11 mouse cellular contexts compared by ENCODE assay signal in the genomic region with DNA sequence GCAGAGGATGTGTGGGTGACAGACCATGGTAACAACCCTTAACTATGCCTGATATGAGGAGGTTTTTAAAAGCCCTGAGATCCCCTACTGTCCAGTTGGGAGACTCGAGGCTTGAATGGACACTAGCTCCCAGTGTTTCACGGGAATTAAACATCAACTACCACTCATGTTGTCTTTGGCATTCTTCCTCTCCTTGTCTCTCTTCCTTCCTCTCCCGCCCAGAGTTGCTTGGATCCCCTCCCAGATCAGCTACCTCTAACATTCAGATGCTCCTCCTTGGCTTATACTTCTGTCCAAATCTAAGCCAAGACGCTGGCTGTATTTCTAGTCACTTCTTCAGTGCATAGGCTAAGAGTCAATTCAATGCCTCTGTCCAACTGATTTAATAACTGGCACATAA. TPM values are rescaled to one million over a fixed set of nuclear protein-coding genes. Genes with fewer than 3 reads are reported as not detected.
A peak's percentile ranks its signal among the peaks of the same experiment; 100 is the strongest.
DNase-seq lines count a peak whose midpoint lies in the region; ATAC-seq lines count a peak whose summit lies in the region.
"Had no signal": no experiment of that assay in that cellular context is flagged by ENCODE, and none has a peak within 500 bp of the region (broad histone marks: within the 10 kb centered on the region; RNA-seq: fewer than 3 reads in every experiment).

No protein-coding gene starts in this region.

- H3K36me3 ChIP-seq in kidney, embryonic 14.5 days (ENCODE audit: control insufficient read depth, insufficient read depth, low read length), result no peaks in the 10 kb centered on the region
- H3K36me3 ChIP-seq in heart, embryonic 16.5 days (ENCODE audit: control insufficient read depth, insufficient read depth), result no peaks in the 10 kb centered on the region
- peaks cover 4% of the 10 kb centered on the region; the same call in 1 of the 2 replicates for H3K36me3 ChIP-seq in lung, embryonic 16.5 days (ENCODE audit: control insufficient read depth, insufficient read depth, low read length)

- H3K27ac ChIP-seq in kidney, embryonic 14.5 days (ENCODE audit: low read depth, low read length), result no peak overlapping the region
- H3K27ac ChIP-seq in heart, embryonic 16.5 days (ENCODE audit: low read length), result peak overlapping the region; percentile 52
- H3K27ac ChIP-seq in lung, embryonic 16.5 days (ENCODE audit: low read length), result peak overlapping the region; percentile 58
- H3K27ac ChIP-seq: heart, adult 2 months had no signal

- H3K4me2 ChIP-seq in kidney, embryonic 14.5 days (replicated peaks; ENCODE audit: low read depth, low read length), result no peak overlapping the region
- no peak overlapping the region for H3K4me2 ChIP-seq in heart, embryonic 16.5 days (ENCODE audit: low read depth, low read length)
- no peak overlapping the region for H3K4me2 ChIP-seq in lung, embryonic 16.5 days (ENCODE audit: low read depth, low read length)
- H3K4me2 ChIP-seq: midbrain, embryonic 11.5 days had no signal

- no peaks in the 10 kb centered on the region for H3K27me3 ChIP-seq in kidney, embryonic 14.5 days (ENCODE audit: control insufficient read depth, insufficient read depth, low read length)
- no peaks in the 10 kb centered on the region for H3K27me3 ChIP-seq in heart, embryonic 16.5 days (ENCODE audit: control insufficient read depth, insufficient read depth, low read length)
- H3K27me3 ChIP-seq in lung, embryonic 16.5 days (ENCODE audit: control insufficient read depth, insufficient read depth, low read depth, low read length), result no peaks in the 10 kb centered on the region

- 68% methylated on average over 4 of the region's 4 CpGs for WGBS in kidney, embryonic 14.5 days
- WGBS in heart, embryonic 16.5 days, result 54% methylated on average over 4 of the region's 4 CpGs
- WGBS in lung, embryonic 16.5 days, result 28% methylated on average over 4 of the region's 4 CpGs

- DNase-seq in adrenal gland, adult 2 months, result peak; percentile 21
- DNase-seq in adrenal gland, adult 8-10 months, result no peak
- peak; percentile 43 for DNase-seq in kidney, adult 11 months
- no peak for DNase-seq in layer of hippocampus, postnatal 36 days

- H3K4me3 ChIP-seq in kidney, embryonic 14.5 days (ENCODE audit: low read length), result no peak overlapping the region
- H3K4me3 ChIP-seq in heart, embryonic 16.5 days (ENCODE audit: low read length), result no peak overlapping the region
- H3K4me3 ChIP-seq in lung, embryonic 16.5 days (ENCODE audit: low read length), result no peak overlapping the region
- H3K4me3 ChIP-seq: erythroblast, embryonic 14.5 days; heart, adult 2 months had no signal

- no peaks in the 10 kb centered on the region for H3K4me1 ChIP-seq in kidney, embryonic 14.5 days (ENCODE audit: control insufficient read depth, insufficient read depth, low read length)
- H3K4me1 ChIP-seq in heart, embryonic 16.5 days (ENCODE audit: control insufficient read depth, insufficient read depth, low read length), result no peaks in the 10 kb centered on the region
- peaks cover 10% of the 10 kb centered on the region for H3K4me1 ChIP-seq in lung, embryonic 16.5 days (replicated peaks; ENCODE audit: control insufficient read depth, insufficient read depth, low read length)

- peaks cover 12% of the 10 kb centered on the region for H3K9me3 ChIP-seq in kidney, embryonic 14.5 days (ENCODE audit: control insufficient read depth, low read length)
- H3K9me3 ChIP-seq in heart, embryonic 16.5 days (replicated peaks; ENCODE audit: control insufficient read depth, low read length), result peaks cover 9% of the 10 kb centered on the region
- no peaks in the 10 kb centered on the region; the same call in 1 of the 2 replicates for H3K9me3 ChIP-seq in lung, embryonic 16.5 days (ENCODE audit: control insufficient read depth, low read length)

- no peak for ATAC-seq in kidney, embryonic 14.5 days (ENCODE audit: low FRiP score, low TSS enrichment)
- ATAC-seq in heart, embryonic 16.5 days (replicated peaks; ENCODE audit: extremely low read depth, insufficient read depth, low FRiP score), result peak; percentile 78; the same call in 1 of the 2 replicates
- peak; percentile 84 for ATAC-seq in lung, embryonic 16.5 days (ENCODE audit: low read depth)
- no peak for ATAC-seq in erythroblast, adult 5-6 weeks (replicated peaks; ENCODE audit: low FRiP score, poor library complexity, severe bottlenecking)

- H3K9ac ChIP-seq in kidney, embryonic 14.5 days (ENCODE audit: low read depth, low read length), result no peak overlapping the region
- no peak overlapping the region for H3K9ac ChIP-seq in heart, embryonic 16.5 days (ENCODE audit: low read length)
- H3K9ac ChIP-seq in lung, embryonic 16.5 days (ENCODE audit: low read length), result no peak overlapping the region

RNA-seq across cellular contexts. Expression of gene Svep1, which starts 9.9 kb away (rescaled TPM):
- 10 to 100 TPM in 1 of 2 experiments, 1 to 10 TPM in 1; 9.7 to 16.7 TPM for total RNA-seq in adrenal gland, adult 2 months (2021)
- polyA plus RNA-seq in adrenal gland, adult 2 months (2012; rRNA removed), result 2.9 and 3.2 TPM in 2 replicates
- total RNA-seq in adrenal gland, adult 8-10 months (2022), result 10 to 100 TPM in 3 of 4 experiments, 1 to 10 TPM in 1; 7.3 to 16.0 (median 12.5) TPM
- 2.4 and 4.2 TPM in 2 replicates for polyA plus RNA-seq in kidney, embryonic 14.5 days (2014; fragmentation: Nextera tagmentation; extraction: Ambion mirVana)
- polyA plus RNA-seq in heart, embryonic 16.5 days (2015; fragmentation: Nextera tagmentation; extraction: Ambion mirVana), result 1.3 and 2.5 TPM in 2 replicates
- 13.4 and 13.8 TPM in 2 replicates for polyA plus RNA-seq in lung, embryonic 16.5 days (2015; fragmentation: Nextera tagmentation; extraction: Ambion mirVana)
- total RNA-seq in layer of hippocampus, postnatal 36 days (2021), result under 1 TPM; 0.67 to 0.88 TPM
- total RNA-seq in erythroblast, adult 5-6 weeks (2015; ENCODE audit: low replicate concordance), result 0.42 TPM in 1 of 2 replicates, not detected in the other
- total RNA-seq in erythroblast, adult 5-6 weeks (2017; ENCODE audit: low replicate concordance), result not detected in 2 replicates

Comparison
In these comparisons a context has a peak if more than half of its experiments do, and no peak if none do; other contexts are left out.
1. DNase-seq: peak in adrenal gland, adult 2 months (single experiment) and kidney, adult 11 months (single experiment); none in adrenal gland, adult 8-10 months (single experiment) and layer of hippocampus, postnatal 36 days (0 of 2).
2. ATAC-seq: peak in heart, embryonic 16.5 days (single experiment) and lung, embryonic 16.5 days (single experiment); none in kidney, embryonic 14.5 days (single experiment) and erythroblast, adult 5-6 weeks (single experiment).
3. RNA of gene Svep1, which starts 9.9 kb away (total RNA-seq): 9.7 to 16.7 TPM in adrenal gland, adult 2 months and 7.3 to 16.0 TPM in adrenal gland, adult 8-10 months; 0.67 to 0.88 TPM in layer of hippocampus, postnatal 36 days and 0.42 TPM in erythroblast, adult 5-6 weeks; every median in the first group is over 4 times any median in the second.